Mouse (Mus musculus) spleen, postnatal 36 days (tissue): ENCODE measurements at regions not wholly inside any gene's neighbourhood (a gene's known extent, or its start where the extent isn't known, plus 50 kb on each side); places are given as distances from the start of the nearest gene placed in this dataset.

ENCODE experiments used
- DNase-seq, 2 experiments: peaks; one replicate each; pipeline ENCODE4 v3.0.0; 2022; ENCODE audit warnings: low spot score in 2 of 2, mixed read lengths in 1 of 2

- no peak for DNase-seq
Measured at GRCm38 (mm10) chr11:71515264-71515663, 234.5 kb upstream of the Wscd1 start.

- no peak for DNase-seq
Measured at GRCm38 (mm10) chr11:71517377-71517776, 232.3 kb upstream of the Wscd1 start.

GRCm38 (mm10) chr11:71527691-71528090, 222.0 kb upstream of the Wscd1 start:
- DNase-seq, result no peak

GRCm38 (mm10) chr11:71528588-71528987, 221.1 kb upstream of the Wscd1 start:
- no peak for DNase-seq

GRCm38 (mm10) chr11:71541178-71541845, 208.4 kb upstream of the Wscd1 start:
- DNase-seq, result no peak

GRCm38 (mm10) chr11:71557412-71557811, 192.3 kb upstream of the Wscd1 start:
- no peak for DNase-seq

GRCm38 (mm10) chr11:71564831-71565230, 184.9 kb upstream of the Wscd1 start:
- DNase-seq, result no peak

GRCm38 (mm10) chr11:71576801-71577200, 172.9 kb upstream of the Wscd1 start:
- DNase-seq, result no peak

GRCm38 (mm10) chr11:71581775-71582174, 167.9 kb upstream of the Wscd1 start:
- no peak for DNase-seq

GRCm38 (mm10) chr11:71591014-71591413, 158.7 kb upstream of the Wscd1 start:
- DNase-seq, result no peak

- DNase-seq, result no peak
Measured at GRCm38 (mm10) chr11:71594250-71594847, 155.4 kb upstream of the Wscd1 start.

GRCm38 (mm10) chr11:71597709-71598108, 152.0 kb upstream of the Wscd1 start:
- no peak for DNase-seq

GRCm38 (mm10) chr11:71610782-71611181, 138.9 kb upstream of the Wscd1 start:
- DNase-seq, result no peak

GRCm38 (mm10) chr11:71615526-71615925, 134.2 kb upstream of the Wscd1 start:
- DNase-seq, result no peak

GRCm38 (mm10) chr11:71625501-71626191, 124.1 kb upstream of the Wscd1 start:
- DNase-seq, result no peak

GRCm38 (mm10) chr11:71636111-71636510, 113.6 kb upstream of the Wscd1 start:
- DNase-seq, result no peak

- DNase-seq, result no peak
Measured at GRCm38 (mm10) chr11:71636785-71637184, 112.9 kb upstream of the Wscd1 start.

- DNase-seq, result no peak
Measured at GRCm38 (mm10) chr11:71642886-71643285, 106.8 kb upstream of the Wscd1 start.

GRCm38 (mm10) chr11:71651756-71652380, 97.9 kb upstream of the Wscd1 start:
- no peak for DNase-seq

GRCm38 (mm10) chr11:71652381-71652775, 97.3 kb upstream of the Wscd1 start:
- DNase-seq, result no peak

GRCm38 (mm10) chr11:71658346-71658745, 91.4 kb upstream of the Wscd1 start:
- no peak for DNase-seq
